Mouse (Mus musculus): ENCODE data around the gene Ago3. TPM values are rescaled to one million over a fixed set of nuclear protein-coding genes. Genes with fewer than 3 reads are reported as not detected.

Ago3 gene
- total and polyA plus RNA-seq, 3 experiments = 7.3 to 7.9 TPM; not detected in 1

DNA sequence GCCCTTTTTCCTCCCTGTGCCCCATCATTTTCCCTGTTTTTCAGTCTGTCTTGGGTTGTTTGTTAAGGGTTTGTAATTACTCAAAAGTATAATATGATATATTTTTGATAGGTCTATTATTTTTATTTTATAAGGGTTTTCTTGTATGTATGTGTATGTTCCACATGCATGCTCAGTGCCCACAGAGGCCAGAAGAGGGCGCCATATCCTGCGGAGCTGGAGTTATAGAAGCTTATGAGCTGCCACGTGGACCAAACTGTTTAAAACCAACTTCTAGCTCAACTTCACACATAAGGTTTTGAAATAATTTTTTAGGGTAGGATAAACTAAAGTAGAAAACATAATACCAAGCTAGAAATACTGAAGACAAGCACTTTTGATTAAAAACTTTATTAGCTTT lies 97.0 kb downstream of the Ago3 start:
- DNase-seq (ENCODE audit: low read depth, low spot score) = peak; percentile 66
- no peaks in the 10 kb centered on the region for H3K79me2 ChIP-seq (ENCODE audit: control insufficient read depth, insufficient read depth, low read length, poor library complexity)
- H3K4me3 ChIP-seq (ENCODE audit: control insufficient read depth in 1 of 2, insufficient read depth in 1 of 2, low read depth in 2 of 2, low read length in 2 of 2) = no peak overlapping the region
- no peaks in the 10 kb centered on the region for H3K9me3 ChIP-seq (replicated peaks; ENCODE audit: insufficient read depth, low read length)
- no peak overlapping the region for H3K9ac ChIP-seq (ENCODE audit: control insufficient read depth, low read depth, low read length, poor library complexity, severe bottlenecking)
- peak; percentile 44; the same call in 1 of the 2 replicates for TF ChIP-seq MYC (IDR thresholded peaks at IDR 0.05; ENCODE audit: low read depth, low read length)
- peak; percentile 42 for TF ChIP-seq SMC3 (IDR thresholded peaks at IDR 0.05; ENCODE audit: low read depth, low read length)
- TF ChIP-seq ZC3H11A (IDR thresholded peaks at IDR 0.05; ENCODE audit: low read depth, low read length) = peak; percentile 49
- no peak for TF ChIP-seq ZMIZ1 (IDR thresholded peaks at IDR 0.05; ENCODE audit: low read depth, low read length)
- peak; percentile 59 to 79 (median 61) for TF ChIP-seq CTCF (IDR thresholded peaks at IDR 0.05 in 2 of 3, conservative IDR thresholded peaks at IDR 0.05 in 1 of 3; ENCODE audit: control insufficient read depth in 1 of 3, insufficient read depth in 1 of 3, low read depth in 2 of 3, low read length in 3 of 3, poor library complexity in 1 of 3, severe bottlenecking in 1 of 3)
- no peak for TF ChIP-seq UBTF (IDR thresholded peaks at IDR 0.05; ENCODE audit: borderline replicate concordance, insufficient read depth, low read depth, low read length)
- TF ChIP-seq RAD21 (IDR thresholded peaks at IDR 0.05; ENCODE audit: low read depth, low read length) = peak; percentile 59
- H3K4me1 ChIP-seq (ENCODE audit: control insufficient read depth in 1 of 2, insufficient read depth in 2 of 2, low read length in 2 of 2) = no peaks in the 10 kb centered on the region
- H3K27me3 ChIP-seq (ENCODE audit: control insufficient read depth in 1 of 2, insufficient read depth in 2 of 2, low read length in 2 of 2) = no peaks in the 10 kb centered on the region
- H3K27ac ChIP-seq (ENCODE audit: control insufficient read depth, low read depth, low read length) = no peak overlapping the region
- no peaks in the 10 kb centered on the region for H3K36me3 ChIP-seq (ENCODE audit: control insufficient read depth in 1 of 2, insufficient read depth in 2 of 2, low read length in 2 of 2)

DNA sequence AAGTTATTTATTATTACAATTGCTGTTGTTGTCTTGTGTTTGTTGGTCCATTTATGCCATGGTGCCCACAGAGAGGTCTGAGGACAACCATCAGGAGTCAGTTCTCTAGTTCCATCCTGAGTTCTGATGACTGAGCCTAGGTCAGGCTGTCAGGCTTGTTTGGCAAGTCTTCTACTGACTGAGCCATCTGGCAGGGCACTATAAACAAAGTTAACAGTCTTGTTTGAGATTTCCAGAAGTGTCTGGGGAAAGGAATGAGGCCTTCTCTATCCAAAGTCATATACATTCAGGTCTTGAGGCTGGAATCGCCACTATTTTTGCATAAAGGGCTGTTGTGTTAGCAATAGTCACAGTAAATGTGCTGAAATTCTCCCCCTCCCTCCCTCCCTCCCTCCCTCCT lies 97.6 kb downstream of the Ago3 start:
- Histone ChIP-seq H3K36me3 (ENCODE audit: control insufficient read depth in 1 of 2, insufficient read depth in 2 of 2, low read length in 2 of 2) (no peaks in the 10 kb centered on the region), H3K9me3 (replicated peaks; ENCODE audit: insufficient read depth, low read length) (no peaks in the 10 kb centered on the region), H3K27ac (ENCODE audit: control insufficient read depth, low read depth, low read length) (no peak overlapping the region), H3K4me3 (ENCODE audit: control insufficient read depth in 1 of 2, insufficient read depth in 1 of 2, low read depth in 2 of 2, low read length in 2 of 2) (no peak overlapping the region), H3K4me1 (ENCODE audit: control insufficient read depth in 1 of 2, insufficient read depth in 2 of 2, low read length in 2 of 2) (no peaks in the 10 kb centered on the region), H3K9ac (ENCODE audit: control insufficient read depth, low read depth, low read length, poor library complexity, severe bottlenecking) (no peak overlapping the region), H3K79me2 (ENCODE audit: control insufficient read depth, insufficient read depth, low read length, poor library complexity) (no peaks in the 10 kb centered on the region), H3K27me3 (ENCODE audit: control insufficient read depth in 1 of 2, insufficient read depth in 2 of 2, low read length in 2 of 2) (no peaks in the 10 kb centered on the region)
- TF ChIP-seq MAX (IDR thresholded peaks at IDR 0.05; ENCODE audit: low read length) (no peak), GATA1 (IDR thresholded peaks at IDR 0.05; ENCODE audit: low read depth, low read length) (no peak), E2F4 (IDR thresholded peaks at IDR 0.05; ENCODE audit: borderline replicate concordance, low read depth, low read length) (no peak), TCF12 (IDR thresholded peaks at IDR 0.05; ENCODE audit: low read depth, low read length) (no peak), POLR2AphosphoS5 (IDR thresholded peaks at IDR 0.05; ENCODE audit: borderline replicate concordance, low read depth, low read length) (no peak), TAL1 (IDR thresholded peaks at IDR 0.05; ENCODE audit: low read length) (no peak), HCFC1 (IDR thresholded peaks at IDR 0.05; ENCODE audit: low read depth, low read length) (no peak), ZMIZ1 (IDR thresholded peaks at IDR 0.05; ENCODE audit: low read depth, low read length) (no peak), MXI1 (IDR thresholded peaks at IDR 0.05; ENCODE audit: low read depth, low read length) (no peak)
- no peak for DNase-seq (ENCODE audit: low read depth, low spot score)

DNA sequence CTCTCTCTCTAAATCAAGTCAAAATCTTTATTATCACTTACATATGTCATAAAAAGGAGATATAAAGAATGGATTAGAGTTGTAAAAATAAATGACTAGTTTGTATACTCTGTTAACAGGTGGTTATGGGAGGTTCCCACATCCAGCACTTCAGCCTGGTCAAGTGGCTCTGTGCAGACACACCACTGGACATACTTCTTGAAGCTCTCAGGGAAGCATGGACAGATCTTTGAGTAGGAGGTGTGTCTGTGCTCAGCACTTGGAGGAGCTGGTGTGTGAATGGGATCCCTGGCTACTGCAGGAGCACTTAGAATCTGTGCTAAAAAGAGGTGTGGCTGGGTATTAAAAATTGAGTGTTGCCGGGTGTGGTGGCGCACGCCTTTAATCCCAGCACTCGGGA lies 99.1 kb downstream of the Ago3 start:
- Histone ChIP-seq H3K9ac (ENCODE audit: control insufficient read depth, low read depth, low read length, poor library complexity, severe bottlenecking) (no peak overlapping the region), H3K9me3 (replicated peaks; ENCODE audit: insufficient read depth, low read length) (no peaks in the 10 kb centered on the region), H3K27me3 (ENCODE audit: control insufficient read depth in 1 of 2, insufficient read depth in 2 of 2, low read length in 2 of 2) (no peaks in the 10 kb centered on the region), H3K27ac (ENCODE audit: control insufficient read depth, low read depth, low read length) (no peak overlapping the region), H3K4me1 (ENCODE audit: control insufficient read depth in 1 of 2, insufficient read depth in 2 of 2, low read length in 2 of 2) (no peaks in the 10 kb centered on the region), H3K36me3 (ENCODE audit: control insufficient read depth in 1 of 2, insufficient read depth in 2 of 2, low read length in 2 of 2) (no peaks in the 10 kb centered on the region), H3K4me3 (ENCODE audit: control insufficient read depth in 1 of 2, insufficient read depth in 1 of 2, low read depth in 2 of 2, low read length in 2 of 2) (no peak overlapping the region), H3K79me2 (ENCODE audit: control insufficient read depth, insufficient read depth, low read length, poor library complexity) (no peaks in the 10 kb centered on the region)
- no peak for DNase-seq (ENCODE audit: low read depth, low spot score)
- TF ChIP-seq HCFC1 (IDR thresholded peaks at IDR 0.05; ENCODE audit: low read depth, low read length) (no peak), TCF12 (IDR thresholded peaks at IDR 0.05; ENCODE audit: low read depth, low read length) (no peak), MXI1 (IDR thresholded peaks at IDR 0.05; ENCODE audit: low read depth, low read length) (no peak), MAZ (IDR thresholded peaks at IDR 0.05; ENCODE audit: low read depth, low read length) (no peak), ELF1 (IDR thresholded peaks at IDR 0.05; ENCODE audit: low read depth, low read length) (no peak), MAFK (IDR thresholded peaks at IDR 0.05; ENCODE audit: borderline replicate concordance, low read depth, low read length) (no peak), RAD21 (IDR thresholded peaks at IDR 0.05; ENCODE audit: low read depth, low read length) (no peak), MYC (IDR thresholded peaks at IDR 0.05; ENCODE audit: low read depth, low read length) (no peak), MEF2A (IDR thresholded peaks at IDR 0.05; ENCODE audit: extremely low read depth, insufficient replicate concordance, low read depth, low read length, poor library complexity, severe bottlenecking) (no peak), UBTF (IDR thresholded peaks at IDR 0.05; ENCODE audit: borderline replicate concordance, insufficient read depth, low read depth, low read length) (no peak), POLR2AphosphoS2 (IDR thresholded peaks at IDR 0.05; ENCODE audit: low read length) (no peak), POLR2AphosphoS5 (IDR thresholded peaks at IDR 0.05; ENCODE audit: borderline replicate concordance, low read depth, low read length) (no peak), ZC3H11A (IDR thresholded peaks at IDR 0.05; ENCODE audit: low read depth, low read length) (no peak), CHD2 (IDR thresholded peaks at IDR 0.05; ENCODE audit: low read length) (no peak), TAL1 (IDR thresholded peaks at IDR 0.05; ENCODE audit: low read length) (no peak), ZMIZ1 (IDR thresholded peaks at IDR 0.05; ENCODE audit: low read depth, low read length) (no peak), TBP (IDR thresholded peaks at IDR 0.05; ENCODE audit: low read depth, low read length) (no peak), MYB (IDR thresholded peaks at IDR 0.05; ENCODE audit: low read depth, low read length) (no peak), RCOR1 (IDR thresholded peaks at IDR 0.05; ENCODE audit: low read depth, low read length) (no peak)

All from MEL (cell line).